Mouse (Mus musculus) G1E (cell line): Measurements from ENCODE around the gene Uimc1.

Experiments used
- CTCF ChIP-seq: IDR thresholded peaks from 2 replicates; pipeline ENCODE4 v1.5.1; 2012; ENCODE audit warnings: low read depth, low read length, inconsistent platforms, mixed read lengths
- TAL1 ChIP-seq: conservative IDR thresholded peaks from 2 replicates; pipeline ENCODE4 v1.6.1; 2012; ENCODE audit warnings: low read depth, low read length, inconsistent platforms, mixed read lengths

DNA sequence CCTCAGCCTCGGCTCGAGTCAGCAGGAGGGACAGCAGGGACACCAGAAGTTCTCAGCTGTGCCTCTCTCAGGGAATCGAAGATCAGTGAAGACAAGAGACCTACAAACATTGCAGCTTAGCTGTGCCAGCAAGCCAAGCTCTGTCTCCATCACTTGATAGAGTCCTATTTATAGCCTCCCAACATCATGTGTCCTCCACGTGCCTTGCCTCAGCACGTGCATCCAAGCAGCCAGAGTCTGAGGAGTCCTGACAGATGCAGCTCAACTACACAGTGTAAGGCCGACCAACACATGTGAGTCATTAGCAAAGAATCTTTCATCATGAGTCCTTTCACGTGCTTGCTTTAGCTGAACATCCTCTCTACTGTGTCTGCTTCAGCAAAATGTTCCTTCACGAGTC, 7.6 kb upstream of the Uimc1 start:
- TF ChIP-seq CTCF (no peak), TAL1 (no peak)
